Mouse (Mus musculus): ENCODE data around the gene Kcnj9.

GRCm38 (mm10) chr1:172295751-172296197 lies 33.3 kb downstream of the Kcnj9 start:
- TF ChIP-seq CTCF (IDR thresholded peaks at IDR 0.05; ENCODE audit: borderline replicate concordance, control insufficient read depth, extremely low read depth, insufficient read depth, low read length, poor library complexity): no peak
- no peak for TF ChIP-seq POLR2A (IDR thresholded peaks at IDR 0.05; ENCODE audit: control insufficient read depth, extremely low read depth, insufficient read depth, low read length, poor library complexity)
